Mouse (Mus musculus) MEL (cell line): ENCODE data around the gene Snu13. TPM values are rescaled to one million over a fixed set of nuclear protein-coding genes. Genes with fewer than 3 reads are reported as not detected.

Source experiments
- DNase-seq: peaks from one replicate; pipeline ENCODE4 v3.0.0; 2011; ENCODE audit warnings: low read depth, low spot score
- H3K27ac ChIP-seq: 2 replicates; pipeline ENCODE4 v1.5.1; 2012; ENCODE audit warnings: low read depth, mild to moderate bottlenecking, control low read depth, low read length, moderate library complexity; ENCODE audit not compliant: control insufficient read depth
- H3K27me3 ChIP-seq, 2 experiments: fragments of 150-350 bp in 1 of 2; sonication (generic) in 1 of 2; 2 replicates each; pipeline ENCODE4 v1.6.1; 2012; ENCODE audit warnings: low read length in 2 of 2, mild to moderate bottlenecking in 2 of 2, improper control_type of control experiment in 1 of 2, moderate library complexity in 1 of 2; ENCODE audit not compliant: insufficient read depth in 2 of 2, control insufficient read depth in 1 of 2
- H3K36me3 ChIP-seq, 2 experiments: 2 replicates each; pipeline ENCODE4 v1.6.1; 2012 to 2014; ENCODE audit warnings: low read length in 2 of 2, improper control_type of control experiment in 1 of 2, inconsistent platforms in 1 of 2, mild to moderate bottlenecking in 1 of 2; ENCODE audit not compliant: insufficient read depth in 2 of 2, control insufficient read depth in 1 of 2
- H3K4me1 ChIP-seq, 2 experiments: fragments of 150-350 bp in 1 of 2; sonication (generic) in 1 of 2; 2 replicates each; pipeline ENCODE4 v1.6.1; 2012; ENCODE audit warnings: low read length in 2 of 2, improper control_type of control experiment in 1 of 2, mild to moderate bottlenecking in 1 of 2; ENCODE audit not compliant: insufficient read depth in 2 of 2, control insufficient read depth in 1 of 2
- H3K4me3 ChIP-seq, 2 experiments: fragments of 150-350 bp in 1 of 2; sonication (generic) in 1 of 2; 2 replicates each; pipeline ENCODE4 v1.5.1; 2012; ENCODE audit warnings: low read depth in 2 of 2, low read length in 2 of 2, mild to moderate bottlenecking in 2 of 2, moderate library complexity in 2 of 2, control low read depth in 1 of 2, improper control_type of control experiment in 1 of 2; ENCODE audit not compliant: control insufficient read depth in 1 of 2, insufficient read depth in 1 of 2
- H3K79me2 ChIP-seq: 2 replicates; pipeline ENCODE4 v1.6.1; 2012; ENCODE audit warnings: mild to moderate bottlenecking, low read length, moderate library complexity; ENCODE audit not compliant: control insufficient read depth, poor library complexity, insufficient read depth
- H3K9ac ChIP-seq: 2 replicates; pipeline ENCODE4 v1.6.1; 2012; ENCODE audit warnings: low read depth, mild to moderate bottlenecking, control low read depth, low read length, moderate library complexity; ENCODE audit not compliant: control insufficient read depth, poor library complexity, severe bottlenecking
- H3K9me3 ChIP-seq: fragments of 150-350 bp; sonication (generic); replicated peaks from 2 replicates; pipeline ENCODE4 v1.6.1; 2012; ENCODE audit warnings: mild to moderate bottlenecking, low read length, improper control_type of control experiment, moderate library complexity; ENCODE audit not compliant: insufficient read depth
- BHLHE40 ChIP-seq: IDR thresholded peaks from 2 replicates; pipeline ENCODE4 v1.6.1; 2012; ENCODE audit warnings: low read depth, mild to moderate bottlenecking, inconsistent platforms, low read length, improper control_type of control experiment, borderline replicate concordance
- CHD1 ChIP-seq: IDR thresholded peaks from 2 replicates; pipeline ENCODE4 v1.6.1; 2012; ENCODE audit warnings: low read depth, mild to moderate bottlenecking, inconsistent platforms, low read length, improper control_type of control experiment
- CHD2 ChIP-seq: IDR thresholded peaks from 2 replicates; pipeline ENCODE4 v1.6.1; 2011; ENCODE audit warnings: low read length, improper control_type of control experiment
- E2F4 ChIP-seq: IDR thresholded peaks from 2 replicates; pipeline ENCODE4 v1.6.1; 2011; ENCODE audit warnings: low read depth, low read length, improper control_type of control experiment, borderline replicate concordance
- ELF1 ChIP-seq: IDR thresholded peaks from 2 replicates; pipeline ENCODE4 v1.6.1; 2014; ENCODE audit warnings: low read depth, mild to moderate bottlenecking, inconsistent platforms, low read length, improper control_type of control experiment, moderate library complexity
- ETS1 ChIP-seq: IDR thresholded peaks from 2 replicates; pipeline ENCODE4 v1.6.1; 2012; ENCODE audit warnings: low read depth, mild to moderate bottlenecking, inconsistent platforms, low read length, improper control_type of control experiment, moderate library complexity
- GABPA ChIP-seq: IDR thresholded peaks from 2 replicates; pipeline ENCODE4 v1.6.1; 2012; ENCODE audit warnings: low read depth, mild to moderate bottlenecking, inconsistent platforms, low read length, improper control_type of control experiment, moderate library complexity
- JUND ChIP-seq: IDR thresholded peaks from 2 replicates; pipeline ENCODE4 v1.6.1; 2011; ENCODE audit warnings: low read depth, mild to moderate bottlenecking, improper control_type of control experiment, low read length
- KAT2A ChIP-seq: conservative IDR thresholded peaks from 2 replicates; pipeline ENCODE4 v1.6.1; 2012; ENCODE audit warnings: low read depth, low read length, improper control_type of control experiment, inconsistent platforms
- MAFK ChIP-seq: IDR thresholded peaks from 2 replicates; pipeline ENCODE4 v1.6.1; 2011; ENCODE audit warnings: low read depth, mild to moderate bottlenecking, low read length, improper control_type of control experiment, borderline replicate concordance
- MAX ChIP-seq: IDR thresholded peaks from 2 replicates; pipeline ENCODE4 v1.6.1; 2011; ENCODE audit warnings: low read length, improper control_type of control experiment
- MYB ChIP-seq: IDR thresholded peaks from 2 replicates; pipeline ENCODE4 v1.6.1; 2011; ENCODE audit warnings: mild to moderate bottlenecking, low read depth, low read length, improper control_type of control experiment
- NELFE ChIP-seq: IDR thresholded peaks from 2 replicates; pipeline ENCODE4 v1.6.1; 2011; ENCODE audit warnings: low read depth, low read length, improper control_type of control experiment
- NRF1 ChIP-seq: IDR thresholded peaks from 2 replicates; pipeline ENCODE4 v1.6.1; 2014; ENCODE audit warnings: low read depth, mild to moderate bottlenecking, inconsistent platforms, low read length, improper control_type of control experiment, moderate library complexity; ENCODE audit not compliant: poor library complexity, insufficient read depth, severe bottlenecking
- POLR2AphosphoS2 ChIP-seq: IDR thresholded peaks from 2 replicates; pipeline ENCODE4 v1.6.1; 2011; ENCODE audit warnings: low read length, improper control_type of control experiment
- RAD21 ChIP-seq: IDR thresholded peaks from 2 replicates; pipeline ENCODE4 v1.6.1; 2011; ENCODE audit warnings: mild to moderate bottlenecking, low read depth, low read length, improper control_type of control experiment
- SMC3 ChIP-seq: IDR thresholded peaks from 2 replicates; pipeline ENCODE4 v1.6.1; 2011; ENCODE audit warnings: low read depth, low read length, improper control_type of control experiment
- TAL1 ChIP-seq: IDR thresholded peaks from 2 replicates; pipeline ENCODE4 v1.6.1; 2012; ENCODE audit warnings: mild to moderate bottlenecking, inconsistent platforms, low read length, moderate library complexity, mixed read lengths
- TBP ChIP-seq: IDR thresholded peaks from 2 replicates; pipeline ENCODE4 v1.8.0; 2011; ENCODE audit warnings: low read depth, low read length, improper control_type of control experiment
- UBTF ChIP-seq: IDR thresholded peaks from 2 replicates; pipeline ENCODE4 v1.6.1; 2012; ENCODE audit warnings: low read depth, mild to moderate bottlenecking, inconsistent platforms, low read length, improper control_type of control experiment, moderate library complexity, borderline replicate concordance; ENCODE audit not compliant: insufficient read depth
- USF1 ChIP-seq: IDR thresholded peaks from 2 replicates; pipeline ENCODE4 v1.6.1; 2014; ENCODE audit warnings: low read depth, mild to moderate bottlenecking, inconsistent platforms, low read length, improper control_type of control experiment, moderate library complexity
- USF2 ChIP-seq, 2 experiments: IDR thresholded peaks; 2 replicates each; pipeline ENCODE4 v1.6.1; 2011 to 2012; ENCODE audit warnings: improper control_type of control experiment in 2 of 2, low read length in 2 of 2, borderline replicate concordance in 1 of 2, inconsistent platforms in 1 of 2, low read depth in 1 of 2, mild to moderate bottlenecking in 1 of 2; ENCODE audit not compliant: insufficient read depth in 1 of 2
- ZC3H11A ChIP-seq: IDR thresholded peaks from 2 replicates; pipeline ENCODE4 v1.6.1; 2012; ENCODE audit warnings: low read depth, mild to moderate bottlenecking, inconsistent platforms, low read length, improper control_type of control experiment
- ZMIZ1 ChIP-seq: IDR thresholded peaks from 2 replicates; pipeline ENCODE4 v1.6.1; 2012; ENCODE audit warnings: low read depth, mild to moderate bottlenecking, inconsistent platforms, low read length, improper control_type of control experiment, moderate library complexity
- ZNF384 ChIP-seq: IDR thresholded peaks from 2 replicates; pipeline ENCODE4 v1.6.1; 2012; ENCODE audit warnings: low read depth, mild to moderate bottlenecking, inconsistent platforms, low read length, improper control_type of control experiment
- polyA plus RNA-seq, 2 experiments: library from polyadenylated mRNA; stranded (reverse) in 1 of 2; unstranded in 1 of 2; fragments of >175 nt in 1 of 2; fragments of >200 nt in 1 of 2; gene quantifications; 2 replicates each; pipeline versions ENCODE4 v1.2.1 to v1.2.4; 2012; ENCODE audit warnings: low replicate concordance in 2 of 2, low read depth in 1 of 2; ENCODE audit not compliant: insufficient read length in 2 of 2, insufficient read depth in 1 of 2, missing spikeins in 1 of 2
- total RNA-seq: library from RNA; depleted of rRNA; stranded (reverse); fragments of 300-350 nt; gene quantifications from 2 replicates; pipeline ENCODE4 v1.2.3, GENCODE M21; 2012

Gene Snu13
- total and polyA plus RNA-seq, 3 experiments: 196 to 375 (median 297) TPM

GRCm38 (mm10) chr15:82032386-82032785 lies 15.0 kb downstream of the Snu13 start:
- no peaks in the 10 kb centered on the region for H3K79me2 ChIP-seq
- H3K27ac ChIP-seq: no peak overlapping the region
- no peak overlapping the region for H3K4me3 ChIP-seq
- H3K4me1 ChIP-seq: no peaks in the 10 kb centered on the region
- no peaks in the 10 kb centered on the region for H3K9me3 ChIP-seq
- no peak for TF ChIP-seq POLR2AphosphoS2
- TF ChIP-seq TAL1: no peak
- TF ChIP-seq BHLHE40: no peak
- no peak for TF ChIP-seq NRF1
- TF ChIP-seq CHD1: no peak
- no peak for TF ChIP-seq ZC3H11A
- TF ChIP-seq ZMIZ1: no peak
- no peak for TF ChIP-seq ZNF384
- TF ChIP-seq JUND: no peak
- no peak for TF ChIP-seq MAX
- TF ChIP-seq, all 39 proteins: peak for 0
- Histone ChIP-seq H3K36me3 (peaks cover 0 to 19% of the 10 kb centered on the region in 2 experiments; a peak in 2 of 4 replicates), H3K27me3 (no peaks in the 10 kb centered on the region), H3K9ac (no peak overlapping the region)
- no peak for DNase-seq

GRCm38 (mm10) chr15:82027726-82028125 lies 19.7 kb downstream of the Snu13 start:
- no peaks in the 10 kb centered on the region for H3K27me3 ChIP-seq
- H3K9me3 ChIP-seq: no peaks in the 10 kb centered on the region
- H3K4me1 ChIP-seq: no peaks in the 10 kb centered on the region
- H3K27ac ChIP-seq: no peak overlapping the region
- H3K79me2 ChIP-seq: no peaks in the 10 kb centered on the region
- DNase-seq: no peak
- no peak overlapping the region for H3K4me3 ChIP-seq
- no peak overlapping the region for H3K9ac ChIP-seq
- peaks cover 0 to 26% of the 10 kb centered on the region in 2 experiments; a peak in 2 of 4 replicates for H3K36me3 ChIP-seq
- no peak for TF ChIP-seq ETS1
- no peak for TF ChIP-seq MAFK
- no peak for TF ChIP-seq USF2 (IDR thresholded peaks at IDR 0.05; ENCODE audit: borderline replicate concordance in 1 of 2, insufficient read depth in 1 of 2, low read depth in 1 of 2, low read length in 2 of 2)
- TF ChIP-seq ELF1: no peak
- no peak for TF ChIP-seq BHLHE40
- TF ChIP-seq USF1: no peak
- TF ChIP-seq MAX: no peak
- no peak for TF ChIP-seq UBTF
- TF ChIP-seq ZNF384: no peak
- no peak for TF ChIP-seq GABPA
- no peak for TF ChIP-seq TBP
- TF ChIP-seq MYB: no peak
- no peak for TF ChIP-seq CHD2
- no peak for TF ChIP-seq NELFE
- TF ChIP-seq SMC3: no peak
- TF ChIP-seq KAT2A: no peak
- no peak for TF ChIP-seq RAD21
- no peak for TF ChIP-seq E2F4
- TF ChIP-seq, all 39 proteins: peak for 0
